Mouse (Mus musculus) cerebellum, postnatal 4 days (tissue): ENCODE measurements around the gene Calr.

ENCODE experiments used
- DNase-seq, 2 experiments: peaks; one replicate each; pipeline ENCODE4 v3.0.0; 2022; ENCODE audit warnings: low spot score in 2 of 2, mixed read lengths in 1 of 2

Gene Calr

GRCm38 (mm10) chr8:84846722-84847572 is at the start of gene Calr:
TSS of gene Calr (minus strand) at chr8:84846934.
- peak; percentile 98 to 99 for DNase-seq

DNA sequence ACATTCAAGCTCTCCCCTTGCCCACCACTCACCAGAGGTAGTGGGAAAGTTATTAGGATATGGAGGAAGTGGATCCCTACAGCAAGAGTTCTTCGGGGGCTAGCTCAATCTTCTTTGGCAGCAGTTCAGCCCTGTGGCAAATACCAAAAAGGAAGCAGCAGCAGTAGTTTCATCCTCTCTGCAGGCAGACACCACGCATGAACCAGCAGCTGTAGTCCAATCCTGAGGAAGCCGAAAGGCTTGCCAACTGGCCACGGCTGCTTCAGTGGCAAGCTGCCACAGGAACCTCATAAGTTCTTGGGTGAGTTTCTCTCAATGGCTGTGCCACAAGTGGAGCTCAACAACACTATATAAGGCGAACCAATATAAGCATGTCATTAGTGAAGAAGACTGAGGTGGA is 49.2 kb upstream of the Calr start:
- no peak for DNase-seq

- peak; percentile 63 to 81 for DNase-seq
These were observed 47.0 kb upstream of the Calr start, which contains the start of gene Gcdh for GRCm38 (mm10) chr8:84893709-84894134. TSS of gene Gcdh (minus strand) at chr8:84893921.

DNA sequence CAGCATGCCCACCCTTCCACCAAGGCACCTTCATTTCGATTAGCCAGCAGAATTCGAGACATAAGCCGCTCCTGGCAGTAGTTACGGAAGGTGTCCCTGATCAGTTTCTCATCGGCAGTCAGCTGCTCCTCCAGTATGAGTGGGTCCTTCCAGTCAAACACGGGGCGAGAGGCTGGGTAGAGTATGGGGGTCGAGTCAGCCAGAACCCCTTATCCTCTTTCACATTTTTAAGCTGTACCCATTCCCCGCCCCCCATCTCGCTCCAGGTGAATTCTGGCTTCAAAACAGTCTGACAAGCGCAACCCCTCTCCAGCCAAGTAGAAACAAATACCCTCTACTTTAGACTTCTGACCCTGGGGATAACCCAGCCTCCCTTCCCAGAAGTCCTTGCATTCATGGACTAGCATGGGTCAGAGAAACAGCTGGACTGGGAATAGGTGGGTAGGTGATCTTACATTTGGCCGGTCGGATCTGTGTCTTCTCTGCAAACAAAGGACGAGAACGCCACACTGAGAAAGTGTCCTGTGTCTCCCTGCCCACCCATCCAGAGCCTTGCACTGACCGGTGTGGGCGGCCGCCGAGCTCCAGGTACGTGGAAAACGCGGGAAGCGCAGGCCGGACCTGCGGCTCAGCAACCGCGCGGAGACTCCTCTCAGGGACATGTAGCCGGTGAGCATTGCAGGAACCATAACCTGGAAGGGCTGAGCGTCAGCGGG is 46.4 kb upstream of the Calr start:
- DNase-seq, result no peak

GRCm38 (mm10) chr8:84889141-84889540 is 42.4 kb upstream of the Calr start:
- no peak for DNase-seq

DNA sequence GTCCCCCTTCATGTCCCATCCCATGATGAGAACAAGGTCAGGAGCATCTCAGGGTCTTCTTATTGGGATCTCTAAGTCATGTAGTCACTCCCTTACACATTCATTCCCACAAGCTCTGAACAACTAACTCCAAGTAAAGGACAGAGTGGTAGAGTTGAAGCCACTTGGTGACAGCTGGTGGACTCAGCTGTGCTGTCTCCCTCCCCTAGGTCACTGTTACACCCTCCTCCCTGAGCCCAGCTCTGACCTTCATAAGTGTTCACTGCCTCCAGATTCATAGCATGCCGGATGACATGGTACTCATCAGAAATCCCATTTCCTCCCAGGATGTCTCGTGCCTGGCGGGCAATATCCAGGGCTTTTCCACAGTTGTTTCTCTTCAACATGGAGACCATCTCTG is 41.5 kb upstream of the Calr start:
- DNase-seq, result no peak

DNA sequence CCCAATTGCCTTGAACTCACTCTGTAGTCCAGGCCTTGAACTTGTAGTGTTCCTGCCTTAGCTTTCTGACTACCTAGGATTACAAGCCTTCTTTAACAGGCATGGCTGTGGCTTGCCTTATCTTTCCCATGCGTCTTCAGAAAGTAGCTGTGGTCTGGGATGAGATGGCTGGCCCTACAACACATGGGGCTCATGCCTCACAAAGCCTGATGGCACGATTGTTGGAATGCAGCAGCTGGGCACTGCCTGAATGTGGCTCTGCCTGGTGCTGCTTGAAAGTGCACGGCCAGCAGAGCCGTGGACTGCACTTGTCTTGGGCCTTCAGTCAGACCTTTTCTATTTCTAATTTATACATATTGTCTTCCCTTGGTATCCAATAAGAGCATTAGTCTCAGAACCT is 38.0 kb upstream of the Calr start:
- DNase-seq, result no peak

- no peak for DNase-seq
These were observed 32.2 kb upstream of the Calr start for GRCm38 (mm10) chr8:84878915-84879314.

GRCm38 (mm10) chr8:84877297-84878035 is 30.7 kb upstream of the Calr start:
- peak in 1 of 2 experiments; percentile 55 for DNase-seq

- DNase-seq, result no peak
These were observed 27.6 kb upstream of the Calr start for GRCm38 (mm10) chr8:84874339-84874738.

DNA sequence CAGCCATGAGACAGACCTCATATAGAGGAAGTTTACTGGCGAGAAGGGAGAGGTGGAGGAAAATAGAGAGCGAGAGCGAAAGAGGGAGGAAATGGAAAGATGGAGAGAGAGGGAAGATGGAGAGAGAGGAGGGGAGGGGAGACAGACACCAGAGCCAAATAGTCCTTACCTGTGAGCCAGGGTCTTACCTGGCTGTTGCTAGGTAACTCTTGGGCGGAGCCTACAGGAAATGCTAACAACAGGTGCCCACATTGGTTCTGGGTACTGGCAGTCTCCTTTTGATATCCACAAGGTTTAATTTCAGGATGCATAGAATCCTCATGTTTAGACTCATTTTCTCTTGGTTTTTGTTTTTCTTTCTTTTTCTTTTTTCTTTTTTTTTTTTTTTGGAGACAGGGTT is 26.3 kb upstream of the Calr start:
- DNase-seq, result no peak

- peak in 1 of 2 experiments; percentile 24 for DNase-seq
These were observed 25.7 kb upstream of the Calr start for GRCm38 (mm10) chr8:84872309-84872965.

GRCm38 (mm10) chr8:84871376-84872308 is 24.9 kb upstream of the Calr start, which contains the start of gene Syce2:
TSS of gene Syce2 (plus strand) at chr8:84872111.
- DNase-seq, result peak; percentile 37 to 68

GRCm38 (mm10) chr8:84856864-84857441 is 10.2 kb upstream of the Calr start, which contains the start of gene Farsa:
TSS of gene Farsa (plus strand) at chr8:84856989.
- DNase-seq, result peak; percentile 79 to 89

- no peak for DNase-seq
These were observed 9.7 kb upstream of the Calr start for GRCm38 (mm10) chr8:84856434-84856833.

GRCm38 (mm10) chr8:84847684-84848435 is 1.1 kb upstream of the Calr start:
- no peak for DNase-seq

DNA sequence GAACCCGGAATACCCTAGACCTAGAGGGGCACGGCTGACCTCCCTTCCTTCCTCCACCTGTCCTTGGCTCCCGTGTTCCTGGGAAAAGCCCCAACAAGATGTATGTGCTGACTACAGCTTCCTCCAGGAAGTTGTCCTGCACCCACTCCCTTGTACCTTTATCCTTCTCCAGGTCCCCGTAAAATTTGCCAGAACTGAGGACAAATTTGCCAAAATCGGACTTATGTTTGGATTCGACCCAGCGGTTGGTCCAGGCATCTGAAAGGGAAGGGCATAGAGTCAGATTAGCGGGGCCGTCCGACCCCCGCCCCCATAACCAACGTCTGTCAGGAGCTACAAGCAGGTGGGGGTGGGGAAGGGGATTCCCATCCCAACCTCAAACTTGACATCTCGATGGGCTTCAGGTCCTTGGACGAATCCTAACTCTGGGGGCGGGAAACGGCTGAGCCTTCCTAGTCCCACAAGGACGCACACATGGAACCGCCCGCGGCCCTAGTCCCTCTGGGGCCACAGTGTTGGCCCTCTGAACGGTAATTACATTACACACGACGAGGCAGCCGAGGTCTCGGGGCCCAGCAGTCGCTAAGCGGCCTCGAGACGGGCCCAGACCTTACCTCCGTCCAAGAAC is 526 bp downstream of the Calr start:
- no peak for DNase-seq

DNA sequence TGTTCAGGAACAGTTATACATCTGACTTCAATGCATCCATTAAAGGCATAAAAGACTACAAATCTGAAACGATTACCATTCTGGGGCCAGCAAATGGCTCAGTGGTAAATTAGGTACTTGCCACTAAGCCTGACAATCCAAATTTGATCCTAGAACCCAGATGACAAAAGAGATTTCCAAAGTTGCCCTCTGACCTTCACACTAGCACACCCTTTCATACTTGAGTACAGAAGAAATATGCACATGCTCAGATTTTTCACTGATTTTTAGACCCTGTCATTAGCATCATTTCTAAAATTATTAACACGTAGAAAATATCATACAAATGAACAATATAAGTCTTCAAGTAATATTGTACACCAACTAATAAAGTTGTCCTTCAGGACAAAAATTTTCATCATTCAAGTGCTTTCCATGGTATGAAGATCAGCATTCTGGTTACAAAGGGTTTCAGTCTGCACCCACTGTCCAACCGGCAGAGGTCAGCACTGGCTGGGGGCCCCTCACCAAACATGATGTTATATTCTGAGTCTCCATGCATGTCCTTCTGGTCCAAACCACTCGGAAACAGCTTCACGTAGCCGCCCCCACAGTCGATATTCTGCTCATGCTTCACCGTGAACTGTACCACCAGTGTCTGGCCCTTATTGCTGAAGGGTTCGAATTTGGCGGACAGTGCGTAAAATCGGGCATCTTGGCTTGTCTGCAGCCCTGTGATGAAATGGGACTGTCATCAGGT is 1.2 kb downstream of the Calr start:
- peak in 1 of 2 experiments; percentile 64 for DNase-seq
